Mouse (Mus musculus): Measurements from ENCODE around the gene Twf1.

GRCm38 (mm10) chr15:94535521-94535920 lies 54.2 kb downstream of the Twf1 start:
- no peak for TF ChIP-seq POLR2A (IDR thresholded peaks at IDR 0.05; ENCODE audit: insufficient read depth, low read depth, low read length)
- no peak for TF ChIP-seq CTCF (IDR thresholded peaks at IDR 0.05; ENCODE audit: insufficient read depth, low read depth, low read length)

Measured in olfactory bulb, adult 2 months (tissue).